Mouse (Mus musculus) induced T-regulatory cell, adult 2 months (primary cell): Measurements from ENCODE around the gene Irf8.

Source experiments
- DNase-seq: peaks from one replicate; pipeline ENCODE4 v3.0.0-alpha.2; 2012; ENCODE audit warnings: low read depth

Gene Irf8

DNA sequence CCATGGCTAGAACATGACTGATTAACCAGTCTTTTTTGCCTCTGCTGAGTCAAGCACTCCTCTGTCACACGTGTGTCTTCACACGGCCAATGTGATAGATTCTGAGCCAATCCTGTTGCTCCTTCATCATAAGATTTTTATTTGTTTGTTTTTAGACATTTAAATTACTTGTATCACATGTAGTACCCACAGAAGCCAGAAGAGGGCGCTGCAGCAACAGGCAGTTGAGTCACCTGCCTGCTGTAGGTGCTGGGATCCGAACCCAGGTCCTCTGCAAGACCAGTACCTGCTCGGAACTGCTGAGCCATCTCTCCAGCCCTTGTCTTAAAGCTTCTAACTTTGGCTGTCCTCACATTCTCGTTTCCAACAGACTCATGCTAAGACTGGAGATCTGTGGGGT, 13.1 kb upstream of the Irf8 start:
- peak; percentile 51 for DNase-seq

DNA sequence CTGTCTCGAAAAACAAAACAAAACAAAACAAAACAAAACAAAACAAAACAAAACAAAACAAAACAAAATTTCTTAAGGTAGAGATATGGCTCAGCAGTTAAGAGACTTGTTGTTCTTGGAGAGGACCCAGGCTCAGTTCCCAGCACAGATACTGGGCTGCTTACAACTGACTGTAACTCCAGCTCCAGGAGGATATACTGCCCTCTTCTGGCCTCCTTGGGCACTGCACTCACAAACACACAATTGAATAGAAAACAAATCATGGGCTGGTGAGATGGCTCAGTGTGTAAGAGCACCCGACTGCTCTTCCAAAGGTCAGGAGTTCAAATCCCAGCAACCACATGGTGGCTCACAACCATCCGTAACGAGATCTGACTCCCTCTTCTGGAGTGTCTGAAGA, 12.1 kb upstream of the Irf8 start:
- DNase-seq, result peak; percentile 61

DNA sequence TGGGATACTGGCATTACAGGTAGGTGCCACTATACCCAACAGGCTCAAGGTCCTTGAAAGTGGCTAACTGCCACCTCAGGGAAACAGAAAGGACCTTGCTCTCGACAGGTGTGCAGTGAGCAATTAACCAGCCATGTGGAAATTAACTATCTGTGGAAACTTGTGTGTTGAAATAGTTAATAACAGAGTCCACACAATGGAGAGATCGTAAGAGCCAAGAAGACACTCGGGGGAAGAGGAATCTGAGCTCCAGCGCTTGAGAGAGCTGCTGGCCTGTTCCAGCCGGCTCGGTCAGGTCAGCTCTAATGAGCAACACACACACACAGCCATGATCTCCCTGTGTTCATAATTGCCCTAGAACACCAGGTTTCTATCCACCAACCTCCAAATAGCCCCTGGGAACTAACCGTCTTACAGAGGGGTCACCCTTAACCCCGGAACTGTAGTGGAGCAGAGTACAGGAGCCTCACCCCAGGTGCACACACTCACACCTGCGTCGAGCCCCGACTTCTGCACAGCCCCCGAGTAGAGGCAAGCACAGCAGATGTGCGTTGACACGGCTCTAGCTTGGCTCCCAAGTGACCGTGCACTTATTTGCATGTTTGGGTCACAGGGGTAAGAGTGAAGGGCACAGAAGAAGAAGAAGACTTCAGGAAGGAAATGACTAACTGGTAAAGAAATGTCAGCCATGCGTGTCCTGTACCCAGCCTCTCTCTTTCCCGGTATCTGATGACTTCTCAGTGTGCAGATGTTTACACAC, 11.2 kb upstream of the Irf8 start:
- DNase-seq, result no peak

DNA sequence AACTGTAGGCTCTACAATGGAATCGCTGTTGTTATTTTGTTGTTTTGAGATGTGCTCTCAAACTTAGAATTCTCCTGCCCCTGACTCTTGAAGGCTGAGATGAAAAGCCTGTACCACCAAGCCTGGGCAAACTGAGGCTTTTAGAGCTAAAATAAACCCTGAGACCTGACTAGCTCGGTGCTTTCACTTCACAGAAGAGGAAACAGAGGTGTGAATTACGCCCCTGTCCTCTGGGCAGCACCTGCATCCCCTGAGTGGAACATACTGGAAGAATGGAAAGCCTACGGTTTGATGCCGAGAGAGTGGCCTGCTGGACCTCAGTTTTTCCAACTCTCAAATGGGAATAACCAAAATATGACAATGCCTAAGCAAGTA, 10.6 kb upstream of the Irf8 start:
- peak; percentile 70 for DNase-seq

DNA sequence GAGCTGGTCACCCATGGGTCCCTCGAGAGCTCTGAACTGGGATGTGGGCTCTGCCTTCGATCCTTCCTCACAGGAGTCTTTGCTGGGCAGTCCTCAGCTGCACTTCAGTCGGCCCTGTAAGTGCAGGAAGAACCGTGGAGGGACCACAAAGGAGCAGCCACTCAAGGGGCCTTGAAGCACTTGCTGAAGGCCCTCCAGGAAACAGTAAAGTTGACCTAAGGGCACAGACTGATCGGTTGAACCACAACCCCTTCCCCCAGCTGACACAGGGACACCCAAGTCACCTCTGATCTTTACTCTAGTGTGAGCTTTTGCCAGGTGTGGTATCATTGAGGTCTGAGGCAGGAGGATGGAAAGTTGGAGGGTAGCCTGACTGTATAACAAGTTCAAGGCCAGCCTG, 10.1 kb upstream of the Irf8 start:
- DNase-seq, result peak; percentile 53

DNA sequence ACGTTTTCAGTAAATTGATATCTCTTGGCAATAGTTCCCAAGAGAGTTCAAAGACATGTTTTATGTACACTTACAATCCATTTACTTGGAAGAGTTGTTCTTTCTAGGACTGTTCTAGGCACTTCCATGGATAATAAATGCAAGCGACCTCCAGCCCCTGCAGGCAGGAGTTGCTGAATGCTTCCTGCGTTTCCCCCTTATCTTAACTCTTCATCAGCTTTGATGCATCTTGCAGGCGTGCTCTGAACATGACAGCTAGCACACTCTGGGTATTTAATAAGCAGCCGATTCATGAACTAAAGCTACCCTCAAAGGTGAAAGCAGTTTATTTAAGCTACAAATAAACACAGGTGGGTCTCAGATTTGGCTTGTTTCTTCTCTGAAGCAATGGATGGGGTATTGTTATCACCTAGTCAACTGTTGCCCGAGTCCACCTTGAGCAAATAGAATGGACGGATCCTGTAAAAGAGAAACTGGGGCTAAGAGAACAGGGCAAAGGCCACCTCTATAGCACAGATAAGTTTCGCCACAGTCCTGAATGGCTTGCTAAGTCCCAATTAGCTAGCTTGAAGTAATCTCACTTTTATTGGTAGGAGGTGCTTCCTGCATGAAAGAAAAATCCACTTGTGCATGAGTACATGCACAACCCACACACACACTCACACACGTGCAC, 7.5 kb upstream of the Irf8 start:
- DNase-seq, result peak; percentile 55

DNA sequence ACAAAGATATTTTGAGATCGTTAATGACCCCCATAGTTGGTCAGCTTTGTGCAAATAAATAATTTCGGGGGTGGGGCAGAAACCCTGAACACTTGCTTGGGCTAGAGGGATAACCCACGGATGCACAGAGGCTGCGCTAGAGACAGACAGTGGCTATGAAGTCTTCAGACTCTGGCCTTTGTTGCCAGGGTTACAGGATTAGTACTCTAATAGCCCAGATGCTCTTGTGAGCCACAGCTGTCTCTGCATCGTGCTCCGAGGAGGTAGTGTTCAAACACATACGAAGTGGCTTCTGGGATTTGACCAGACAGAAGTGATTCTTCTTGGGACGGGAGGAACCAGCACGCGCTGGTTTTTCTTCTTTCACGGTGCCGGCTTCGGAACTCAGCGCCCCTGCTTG, 4.6 kb upstream of the Irf8 start:
- no peak for DNase-seq

DNA sequence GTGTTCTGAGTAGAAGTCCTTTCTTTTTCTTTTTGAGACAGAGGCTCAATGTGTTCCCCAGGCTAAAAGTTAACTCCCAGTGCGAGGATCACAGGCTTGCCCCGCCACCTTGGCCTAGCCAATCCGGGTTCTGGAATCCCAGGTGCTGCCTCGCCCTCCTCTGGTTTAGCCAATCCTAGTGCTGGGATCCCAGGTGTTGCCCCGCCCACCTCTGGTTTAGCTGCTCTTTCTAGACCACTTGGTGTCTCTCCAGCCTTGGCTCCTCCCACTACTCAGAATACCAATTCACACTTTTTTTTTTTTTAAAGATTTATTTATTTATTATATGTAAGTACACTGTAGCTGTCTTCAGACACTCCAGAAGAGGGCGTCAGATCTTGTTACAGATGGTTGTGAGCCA, 4.1 kb upstream of the Irf8 start:
- DNase-seq, result no peak

DNA sequence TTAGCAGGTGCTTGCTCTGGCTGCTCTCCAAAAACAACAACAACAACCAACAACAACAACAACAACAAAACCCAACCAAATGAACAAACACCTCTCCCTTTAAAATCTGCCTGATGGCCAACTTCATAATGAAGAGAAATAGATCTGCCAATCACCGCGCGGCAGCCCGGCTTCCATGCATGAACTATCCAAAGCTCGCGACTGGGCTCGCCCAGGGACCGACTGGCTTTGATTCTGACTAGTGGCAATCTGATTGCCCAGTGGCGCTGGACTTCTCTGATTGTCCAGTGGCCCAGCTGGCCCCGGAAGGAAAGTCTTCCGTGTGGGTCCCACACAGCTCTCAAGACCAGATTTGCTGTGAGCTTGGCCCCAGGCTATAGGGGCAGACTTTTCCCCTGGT, 328 bp downstream of the Irf8 start:
- no peak for DNase-seq

DNA sequence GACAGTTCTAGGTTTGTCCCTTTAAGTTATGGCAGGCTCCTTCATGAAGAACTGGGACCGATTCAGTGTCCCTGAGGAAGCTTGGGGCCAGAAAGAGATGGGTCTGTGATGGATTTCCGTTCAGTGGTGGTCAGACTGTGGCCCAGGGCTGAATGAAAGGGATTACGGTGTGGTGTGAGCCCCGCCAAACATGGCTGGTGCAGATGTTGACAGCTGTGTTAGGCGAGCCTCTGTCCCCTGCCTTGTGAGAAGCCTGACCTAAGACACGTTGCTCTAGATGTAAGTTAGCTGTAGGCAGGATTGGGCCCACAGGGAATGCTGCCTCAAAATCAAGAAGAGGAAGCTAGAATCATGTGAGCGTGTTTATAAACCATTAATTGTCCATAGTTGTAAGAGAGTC, 1.0 kb downstream of the Irf8 start:
- DNase-seq, result no peak

DNA sequence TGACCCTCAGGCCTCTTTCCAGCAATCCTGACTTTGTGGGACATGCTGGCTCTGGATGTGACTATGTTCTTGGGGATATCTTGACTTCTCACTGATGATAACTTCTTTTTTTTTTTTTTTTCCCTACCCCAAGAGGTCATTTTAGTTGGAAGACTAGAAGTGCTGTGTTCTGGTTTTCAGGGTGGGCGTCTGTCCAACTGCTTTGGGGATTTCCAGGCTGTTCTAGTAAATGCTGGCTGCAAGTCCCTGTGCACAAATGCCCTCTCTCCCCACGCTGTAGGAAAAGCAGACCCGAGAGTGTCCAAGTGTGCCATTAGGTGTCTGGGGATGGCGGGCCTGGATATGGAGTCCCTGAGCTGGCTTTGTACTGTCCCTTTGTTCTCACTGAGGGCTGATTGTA, 2.6 kb downstream of the Irf8 start:
- no peak for DNase-seq

DNA sequence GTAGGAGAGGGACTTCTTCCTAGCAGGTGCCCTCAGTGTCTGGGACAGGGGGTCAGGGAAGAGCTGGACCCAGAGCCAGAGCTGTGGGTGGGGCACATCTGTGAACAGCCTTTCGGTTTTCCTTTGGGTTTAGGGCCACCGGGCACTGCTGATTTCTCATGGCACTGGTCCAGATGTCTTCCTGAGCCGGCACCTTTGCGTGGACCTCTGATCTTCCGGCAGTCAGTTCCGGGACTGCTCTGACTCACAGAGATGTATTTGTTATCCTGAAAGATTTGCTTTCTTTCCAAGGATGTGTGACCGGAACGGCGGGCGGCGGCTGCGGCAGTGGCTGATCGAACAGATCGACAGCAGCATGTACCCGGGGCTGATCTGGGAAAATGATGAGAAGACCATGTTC, 3.4 kb downstream of the Irf8 start:
- DNase-seq, result no peak

DNA sequence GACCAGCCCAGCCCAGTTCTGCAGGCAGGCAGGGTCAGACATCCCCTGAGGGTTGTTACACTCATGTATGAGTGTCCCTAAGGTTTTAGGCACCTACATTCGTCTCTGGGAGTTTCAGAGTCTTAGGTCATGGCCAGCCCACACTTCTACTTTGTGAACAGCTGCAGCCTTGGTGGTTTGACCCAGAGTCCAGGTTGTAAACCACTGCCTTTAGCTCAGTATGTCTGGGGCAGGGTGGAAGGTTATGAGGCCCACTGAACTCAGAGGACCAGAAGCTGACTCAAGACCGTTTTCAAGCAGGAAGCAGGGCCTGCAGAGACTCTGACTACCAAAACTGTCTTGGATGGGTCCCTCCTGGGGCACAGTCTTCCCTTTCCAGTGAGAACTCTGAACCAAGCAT, 4.4 kb downstream of the Irf8 start:
- no peak for DNase-seq

DNA sequence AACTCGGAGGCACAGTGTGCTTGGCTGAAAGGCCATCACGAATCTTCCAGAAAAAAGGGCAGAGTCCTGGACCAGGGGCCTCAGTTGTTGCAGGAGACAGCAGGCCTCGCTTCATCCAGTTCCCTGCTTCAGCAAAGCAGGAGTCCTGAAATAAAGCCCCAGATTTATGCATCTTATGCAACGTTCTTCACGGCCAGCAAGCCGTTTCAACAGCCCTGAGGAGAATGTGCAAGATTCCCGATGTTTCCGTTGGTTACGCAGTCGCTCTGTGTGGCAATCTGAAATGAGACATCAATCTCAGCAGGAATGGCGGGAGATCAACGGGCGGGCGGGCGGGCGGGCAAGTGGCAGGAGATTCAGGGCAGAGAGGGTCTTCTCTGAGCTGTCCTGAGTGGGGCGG, 4.8 kb downstream of the Irf8 start:
- DNase-seq, result no peak

DNA sequence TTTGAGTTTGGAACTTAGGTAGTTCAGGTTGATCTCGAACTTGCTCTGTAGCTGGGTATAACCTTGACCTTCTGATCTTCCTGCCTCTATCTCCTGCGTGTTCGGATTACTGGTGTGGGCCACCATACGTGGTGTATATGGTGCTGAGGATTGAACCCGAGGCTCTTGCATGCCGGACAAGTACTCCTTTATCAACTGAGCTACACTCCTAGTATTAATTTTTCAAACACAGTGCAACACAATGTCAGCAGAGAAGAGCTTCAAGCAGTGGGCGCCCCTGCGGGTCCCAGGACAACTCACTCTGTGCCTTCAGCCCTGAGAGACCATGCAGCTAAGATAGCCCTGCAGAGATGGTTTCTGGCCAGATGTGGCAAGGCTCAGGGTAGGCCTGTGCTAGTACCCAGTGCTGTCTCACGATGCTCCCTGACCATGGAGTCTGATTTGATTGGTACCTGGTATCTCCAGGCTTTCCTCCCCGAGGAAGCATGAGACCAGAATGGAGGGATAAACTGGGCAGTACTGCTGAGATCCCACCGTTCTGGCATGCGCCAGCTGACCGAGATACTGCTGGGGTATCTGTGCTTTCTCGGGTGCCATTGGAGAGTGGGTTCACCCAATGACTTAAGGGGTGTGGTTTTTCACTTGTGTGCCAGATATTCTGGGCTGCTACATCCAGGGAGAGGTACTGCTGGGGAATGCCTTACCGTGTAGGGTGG, 5.8 kb downstream of the Irf8 start:
- no peak for DNase-seq

DNA sequence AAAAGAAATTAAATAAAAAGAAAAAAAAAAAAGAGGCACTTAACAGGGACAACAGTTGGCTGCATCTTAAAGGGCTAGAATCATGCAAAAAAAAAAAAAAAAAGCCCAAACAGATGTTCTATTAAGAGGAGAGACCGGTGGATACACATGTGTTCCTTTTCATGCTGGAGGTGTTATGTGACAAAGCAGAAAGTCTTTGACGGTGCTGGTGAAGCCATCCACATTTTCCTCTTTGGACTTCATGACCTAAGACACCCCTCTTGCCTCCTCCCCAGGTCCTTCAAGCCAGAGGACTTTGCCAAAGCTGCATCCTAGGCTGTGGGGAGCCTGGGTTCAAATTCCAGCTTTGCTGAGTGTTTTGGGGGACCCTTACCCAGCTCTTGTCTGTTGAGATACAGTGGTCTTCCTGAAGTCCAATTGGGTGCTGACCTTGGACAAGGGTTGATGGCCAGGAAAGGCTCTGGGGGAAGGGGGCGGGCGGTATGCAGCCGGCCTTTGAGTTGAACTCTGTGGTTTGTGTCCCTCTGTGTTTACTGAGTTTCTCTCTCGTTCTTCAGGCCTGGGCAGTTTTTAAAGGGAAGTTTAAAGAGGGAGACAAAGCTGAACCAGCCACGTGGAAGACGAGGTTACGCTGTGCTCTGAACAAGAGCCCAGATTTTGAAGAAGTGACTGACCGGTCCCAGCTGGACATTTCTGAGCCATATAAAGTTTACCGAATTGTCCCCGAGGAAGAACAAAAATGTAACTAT, 7.2 kb downstream of the Irf8 start:
- DNase-seq, result no peak

DNA sequence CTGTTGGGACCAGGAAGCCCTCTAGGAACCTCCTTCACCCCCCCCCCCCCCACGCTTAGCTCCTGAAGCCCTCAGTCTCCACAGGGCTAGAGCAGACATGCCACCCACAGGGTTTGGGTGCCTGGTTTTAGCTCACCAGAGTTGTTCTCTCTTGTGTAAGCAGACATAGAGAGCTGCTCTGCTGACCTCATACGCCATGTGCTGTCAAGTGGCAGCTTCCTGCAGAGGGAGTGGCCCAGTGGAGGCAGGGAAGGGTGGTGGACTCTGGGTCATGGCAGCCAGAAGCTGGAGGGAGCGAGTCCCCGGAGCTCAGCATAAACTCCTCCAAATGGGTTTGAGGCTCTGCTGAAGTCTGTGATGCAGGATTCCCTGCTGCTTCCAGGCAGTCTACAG, 7.7 kb downstream of the Irf8 start:
- DNase-seq, result no peak

DNA sequence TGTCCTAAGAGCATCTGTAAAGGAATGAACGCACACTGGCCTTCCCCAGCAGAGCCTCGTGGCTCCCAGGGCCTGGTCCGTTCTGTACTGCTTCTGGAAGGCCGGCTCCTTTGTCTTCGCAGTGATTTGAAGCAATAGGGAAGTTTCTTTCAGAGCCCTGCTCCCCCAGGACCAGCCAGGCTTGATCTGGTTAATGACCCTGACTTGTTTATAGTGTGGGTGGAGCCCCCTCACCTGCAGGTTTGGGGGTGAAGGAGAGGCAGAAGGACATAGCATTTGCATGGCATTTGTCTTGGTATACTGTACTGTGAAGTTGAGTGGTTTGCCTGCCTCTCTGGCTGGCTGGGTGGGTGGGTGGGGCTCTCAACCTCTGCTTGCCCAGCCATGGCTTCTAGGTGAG, 8.3 kb downstream of the Irf8 start:
- DNase-seq, result no peak

DNA sequence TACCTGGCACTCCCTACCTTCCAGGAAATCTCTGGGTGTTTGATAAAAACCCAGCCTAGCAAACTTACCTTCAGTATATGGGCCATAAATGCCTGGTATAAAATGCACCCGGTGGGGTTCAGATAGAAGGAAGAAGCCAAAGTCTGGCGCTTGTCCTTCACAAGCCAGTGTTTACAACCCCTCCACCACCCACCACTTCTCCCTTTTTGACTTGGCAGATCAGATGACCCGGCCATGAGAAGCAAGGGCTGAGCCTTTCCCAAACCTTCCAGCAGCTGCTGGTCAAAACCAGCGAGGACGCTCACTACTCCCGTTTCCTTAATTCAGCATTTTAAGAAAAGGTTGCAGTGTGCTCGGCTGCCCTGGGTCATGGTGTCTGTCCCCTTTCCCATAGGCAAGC, 9.1 kb downstream of the Irf8 start:
- no peak for DNase-seq

DNA sequence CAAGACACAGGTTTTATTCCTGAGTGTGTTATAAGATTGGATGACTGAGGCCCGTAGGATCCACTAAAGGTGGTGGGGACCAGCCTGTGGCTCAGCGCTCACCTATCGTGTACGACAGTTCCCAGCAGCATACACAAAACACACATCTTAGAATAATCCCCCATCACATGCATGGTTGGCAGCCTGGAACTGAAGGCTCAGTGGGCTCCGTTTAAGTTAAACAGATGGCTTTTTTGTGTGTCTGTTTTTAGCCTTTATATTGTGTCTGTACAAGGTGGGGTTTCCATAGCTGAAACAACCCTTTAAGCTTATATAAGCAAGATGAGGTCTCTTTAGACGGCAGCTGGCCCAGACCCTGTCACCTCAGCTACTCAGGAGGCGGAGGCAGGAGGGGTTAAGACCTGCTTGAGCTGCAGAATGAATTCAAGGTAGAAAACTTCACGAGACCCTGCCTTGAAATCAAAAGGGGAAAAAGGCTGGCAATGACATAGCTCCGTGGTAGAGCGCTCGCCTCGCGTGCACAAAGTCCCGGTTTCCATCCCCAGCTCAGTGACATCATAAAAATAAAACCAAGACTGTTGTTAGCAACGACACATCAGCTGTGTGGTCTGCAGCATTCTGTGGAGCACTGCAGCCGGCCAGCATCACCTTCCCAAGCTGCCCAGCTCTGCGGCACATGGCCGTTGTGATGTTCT, 10.0 kb downstream of the Irf8 start:
- no peak for DNase-seq

DNA sequence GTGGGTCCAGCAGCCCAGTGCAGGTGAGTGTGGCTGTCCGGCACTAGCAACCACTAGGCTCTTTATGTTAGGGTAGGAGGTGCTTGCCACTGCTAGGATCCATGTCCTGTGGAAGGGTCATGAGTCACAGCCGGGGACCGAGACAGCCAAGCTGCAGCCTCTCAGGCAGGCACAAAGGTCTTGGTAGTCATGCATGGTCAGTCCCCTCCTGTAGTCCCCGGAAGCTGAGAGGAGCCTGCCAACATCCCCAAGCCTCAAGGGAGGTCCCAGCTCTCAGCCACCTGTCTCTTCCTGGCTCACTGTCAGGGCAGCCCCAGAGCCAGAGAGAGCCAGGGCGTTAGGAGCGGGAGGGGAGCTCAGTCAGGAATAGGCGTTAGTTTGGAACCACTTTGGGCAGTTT, 11.1 kb downstream of the Irf8 start:
- DNase-seq, result no peak

DNA sequence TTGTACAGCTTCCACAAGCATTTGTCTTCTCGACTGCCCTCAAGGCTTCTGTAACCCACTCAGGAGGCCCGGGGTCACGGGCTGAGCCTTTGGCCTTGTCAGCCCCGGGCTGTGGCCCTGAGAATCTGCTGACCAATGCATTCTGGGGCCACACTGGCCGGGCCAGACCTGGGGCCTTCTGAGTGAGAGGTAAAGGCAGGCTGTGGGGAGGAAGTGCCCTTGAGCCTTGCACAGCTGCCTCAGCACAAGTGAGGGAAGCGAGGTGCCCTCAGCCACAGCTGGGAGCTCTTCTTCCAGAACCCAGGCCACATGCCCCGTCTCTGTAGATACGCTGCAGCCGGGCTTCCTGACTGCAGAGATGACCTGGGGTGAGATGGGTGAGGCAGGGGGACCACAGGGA, 14.5 kb downstream of the Irf8 start:
- DNase-seq, result no peak
